Mouse (Mus musculus): ENCODE results near the gene Ddx19a. TPM values are rescaled to one million over a fixed set of nuclear protein-coding genes. Genes with fewer than 3 reads are reported as not detected.

Gene Ddx19a
- polyA plus RNA-seq, 1 experiment = 47.2 TPM

GRCm38 (mm10) chr8:110928435-110928834, 69.2 kb downstream of the Ddx19a start:
- DNase-seq (ENCODE audit: low read depth) = no peak
- TF ChIP-seq CTCF (IDR thresholded peaks at IDR 0.05; ENCODE audit: borderline replicate concordance, extremely low read depth, insufficient read depth, insufficient read length) = no peak

- DNase-seq (ENCODE audit: low read depth) = no peak
- TF ChIP-seq POLR2A (IDR thresholded peaks at IDR 0.05; ENCODE audit: borderline replicate concordance, extremely low read depth, insufficient read depth, insufficient read length, poor library complexity, severe bottlenecking) = no peak
- no peak for TF ChIP-seq CTCF (IDR thresholded peaks at IDR 0.05; ENCODE audit: borderline replicate concordance, extremely low read depth, insufficient read depth, insufficient read length)
Observed at GRCm38 (mm10) chr8:110926690-110927089, 70.9 kb downstream of the Ddx19a start.

- no peak for DNase-seq (ENCODE audit: low read depth)
- TF ChIP-seq CTCF (IDR thresholded peaks at IDR 0.05; ENCODE audit: borderline replicate concordance, extremely low read depth, insufficient read depth, insufficient read length) (no peak), POLR2A (IDR thresholded peaks at IDR 0.05; ENCODE audit: borderline replicate concordance, extremely low read depth, insufficient read depth, insufficient read length, poor library complexity, severe bottlenecking) (no peak)
Observed at GRCm38 (mm10) chr8:110925691-110926140, 71.9 kb downstream of the Ddx19a start.

Other genes with a start within 250 kb of the Ddx19a start
- 3.1 and 3.9 TPM in 2 replicates for gene Il34, start 191.9 kb downstream of the Ddx19a start, polyA plus RNA-seq (2012; rRNA removed)
- 37.0 and 44.9 TPM in 2 replicates for gene Cog4, start 151.2 kb downstream of the Ddx19a start, polyA plus RNA-seq (2012; rRNA removed)
- gene Sf3b3, start 151.0 kb downstream of the Ddx19a start, polyA plus RNA-seq (2012; rRNA removed) = 72.0 and 81.3 TPM in 2 replicates
- gene Fuk, start 95.3 kb downstream of the Ddx19a start, polyA plus RNA-seq (2012; rRNA removed) = 12.4 and 15.8 TPM in 2 replicates
- gene St3gal2, start 77.9 kb downstream of the Ddx19a start, polyA plus RNA-seq (2012; rRNA removed) = 30.1 and 39.7 TPM in 2 replicates
- gene Ddx19b, start 34.0 kb upstream of the Ddx19a start, polyA plus RNA-seq (2012; rRNA removed) = 9.8 and 11.1 TPM in 2 replicates
- 61.3 and 76.9 TPM in 2 replicates for gene Aars, start 35.3 kb upstream of the Ddx19a start, polyA plus RNA-seq (2012; rRNA removed)
- not detected in 2 replicates for gene Exosc6, start 58.5 kb upstream of the Ddx19a start, polyA plus RNA-seq (2012; rRNA removed)
- 0.32 and 0.71 TPM in 2 replicates for gene Clec18a, start 94.6 kb upstream of the Ddx19a start, polyA plus RNA-seq (2012; rRNA removed)
- 10.9 and 14.3 TPM in 2 replicates for gene Pdpr, start 96.8 kb upstream of the Ddx19a start, polyA plus RNA-seq (2012; rRNA removed)